Mouse (Mus musculus) midbrain, embryonic 10.5 days (tissue): ENCODE data around the gene Pdzrn4. TPM values are rescaled to one million over a fixed set of nuclear protein-coding genes. Genes with fewer than 3 reads are reported as not detected.

ENCODE experiments used
- DNase-seq: peaks from one replicate; pipeline ENCODE4 v3.0.0-alpha.2; 2017; ENCODE audit warnings: low spot score
- H3K27ac ChIP-seq: fragments of 300-500 bp; sonication (generic); replicated peaks from 2 replicates; pipeline ENCODE4 v1.5.1; 2016; ENCODE audit warnings: mild to moderate bottlenecking
- H3K27me3 ChIP-seq: fragments of 300-500 bp; sonication (generic); 2 replicates; pipeline ENCODE4 v1.6.1; 2016; ENCODE audit warnings: low read depth, mild to moderate bottlenecking; ENCODE audit not compliant: poor library complexity, severe bottlenecking
- H3K36me3 ChIP-seq: fragments of 300-500 bp; sonication (generic); 2 replicates; pipeline ENCODE4 v1.6.1; 2016; ENCODE audit warnings: mild to moderate bottlenecking, moderate library complexity
- H3K4me1 ChIP-seq: fragments of 300-500 bp; sonication (generic); 2 replicates; pipeline ENCODE4 v1.6.1; 2016
- H3K4me3 ChIP-seq: fragments of 300-500 bp; sonication (generic); 2 replicates; pipeline ENCODE4 v1.5.1; 2016; ENCODE audit warnings: mild to moderate bottlenecking, moderate library complexity
- H3K9me3 ChIP-seq: fragments of 300-500 bp; sonication (generic); replicated peaks from 2 replicates; pipeline ENCODE4 v1.6.1; 2016; ENCODE audit warnings: mild to moderate bottlenecking
- WGBS: fragments of 180-500 bp; shearing (Covaris S2); methylation state at CpG from one replicate; pipeline ENCODE4 v1.1.7; 2016; 5-methylcytosine and 5-hydroxymethylcytosine counted together
- polyA plus RNA-seq: library from polyadenylated mRNA; unstranded; fragments of >200 nt; fragmentation: Nextera tagmentation; extraction: Ambion mirVana; gene quantifications from 2 replicates; pipeline ENCODE4 v1.2.1, GENCODE M21; 2016

Gene Pdzrn4
- polyA plus RNA-seq, 1 experiment from 2014 or later = 6.3 TPM

GRCm38 (mm10) chr15:92696276-92696956 lies 299.7 kb downstream of the Pdzrn4 start:
- WGBS = 77% methylated on average over 10 of the region's 10 CpGs
- no peak for DNase-seq
- Histone ChIP-seq H3K4me1 (peaks cover 10% of the 10 kb centered on the region), H3K9me3 (no peaks in the 10 kb centered on the region), H3K36me3 (no peaks in the 10 kb centered on the region), H3K4me3 (no peak overlapping the region), H3K27me3 (no peaks in the 10 kb centered on the region), H3K27ac (no peak overlapping the region)

- no peak overlapping the region for H3K27ac ChIP-seq
- 67% methylated on average over 8 of the region's 8 CpGs for WGBS
These were observed 307.5 kb downstream of the Pdzrn4 start for GRCm38 (mm10) chr15:92704146-92704545.

GRCm38 (mm10) chr15:92738676-92739075 lies 342.0 kb downstream of the Pdzrn4 start:
- 77% methylated on average over 2 of the region's 2 CpGs for WGBS
- no peak overlapping the region for H3K27ac ChIP-seq
- H3K4me3 ChIP-seq = no peak overlapping the region
- H3K36me3 ChIP-seq = no peaks in the 10 kb centered on the region
- no peaks in the 10 kb centered on the region for H3K27me3 ChIP-seq
- no peaks in the 10 kb centered on the region for H3K4me1 ChIP-seq
- no peaks in the 10 kb centered on the region for H3K9me3 ChIP-seq
- no peak for DNase-seq

More at GRCm38 (mm10) chr15:92704146-92704545, 307.5 kb downstream of the Pdzrn4 start:
- Histone ChIP-seq H3K9me3 (no peaks in the 10 kb centered on the region), H3K36me3 (no peaks in the 10 kb centered on the region), H3K4me3 (no peak overlapping the region), H3K27me3 (no peaks in the 10 kb centered on the region), H3K4me1 (peaks cover 25% of the 10 kb centered on the region)
- DNase-seq = no peak

GRCm38 (mm10) chr15:92739887-92740286 lies 343.2 kb downstream of the Pdzrn4 start:
- 89% methylated on average over 4 of the region's 4 CpGs for WGBS
- DNase-seq = no peak

GRCm38 (mm10) chr15:92743624-92744023 lies 346.9 kb downstream of the Pdzrn4 start:
- Histone ChIP-seq H3K27me3 (no peaks in the 10 kb centered on the region), H3K4me1 (no peaks in the 10 kb centered on the region), H3K4me3 (no peak overlapping the region), H3K9me3 (no peaks in the 10 kb centered on the region), H3K27ac (no peak overlapping the region), H3K36me3 (no peaks in the 10 kb centered on the region)
- WGBS = 87% methylated on average over 6 of the region's 6 CpGs
- DNase-seq = no peak

More at GRCm38 (mm10) chr15:92739887-92740286, 343.2 kb downstream of the Pdzrn4 start:
- Histone ChIP-seq H3K4me3 (no peak overlapping the region), H3K4me1 (no peaks in the 10 kb centered on the region), H3K9me3 (no peaks in the 10 kb centered on the region), H3K27me3 (no peaks in the 10 kb centered on the region), H3K27ac (no peak overlapping the region), H3K36me3 (no peaks in the 10 kb centered on the region)

- peaks cover 9% of the 10 kb centered on the region for H3K4me1 ChIP-seq
- H3K27ac ChIP-seq = no peak overlapping the region
- H3K4me3 ChIP-seq = no peak overlapping the region
- no peaks in the 10 kb centered on the region for H3K27me3 ChIP-seq
- no peaks in the 10 kb centered on the region for H3K9me3 ChIP-seq
- DNase-seq = no peak
- H3K36me3 ChIP-seq = no peaks in the 10 kb centered on the region
- 95% methylated on average over 7 of the region's 7 CpGs for WGBS
These were observed 349.4 kb downstream of the Pdzrn4 start for GRCm38 (mm10) chr15:92746081-92746480.

GRCm38 (mm10) chr15:92752167-92752566 lies 355.5 kb downstream of the Pdzrn4 start:
- no peaks in the 10 kb centered on the region for H3K9me3 ChIP-seq
- 92% methylated on average over 17 of the region's 17 CpGs for WGBS
- H3K27ac ChIP-seq = no peak overlapping the region
- peaks cover 11% of the 10 kb centered on the region for H3K4me1 ChIP-seq
- no peak for DNase-seq
- no peaks in the 10 kb centered on the region for H3K36me3 ChIP-seq
- H3K4me3 ChIP-seq = no peak overlapping the region
- no peaks in the 10 kb centered on the region for H3K27me3 ChIP-seq

- Histone ChIP-seq H3K36me3 (no peaks in the 10 kb centered on the region), H3K9me3 (no peaks in the 10 kb centered on the region), H3K4me1 (peaks cover 15% of the 10 kb centered on the region), H3K4me3 (no peak overlapping the region), H3K27me3 (no peaks in the 10 kb centered on the region), H3K27ac (no peak overlapping the region)
- no peak for DNase-seq
- 95% methylated on average over 13 of the region's 13 CpGs for WGBS
These were observed 355.9 kb downstream of the Pdzrn4 start for GRCm38 (mm10) chr15:92752578-92752977.

- H3K27ac ChIP-seq = 0 out of 2 replicates have a peak overlapping the region, but pooled peaks have one; percentile 23
- WGBS = 30% methylated on average over 17 of the region's 17 CpGs
These were observed 360.6 kb downstream of the Pdzrn4 start for GRCm38 (mm10) chr15:92757085-92757903.

GRCm38 (mm10) chr15:92759001-92759400 lies 362.3 kb downstream of the Pdzrn4 start:
- Histone ChIP-seq H3K27me3 (no peaks in the 10 kb centered on the region), H3K4me3 (no peak overlapping the region), H3K36me3 (no peaks in the 10 kb centered on the region), H3K9me3 (no peaks in the 10 kb centered on the region), H3K27ac (no peak overlapping the region), H3K4me1 (peaks cover 12% of the 10 kb centered on the region)
- no peak for DNase-seq
- WGBS = 89% methylated on average over 8 of the region's 8 CpGs

More at GRCm38 (mm10) chr15:92757085-92757903, 360.6 kb downstream of the Pdzrn4 start:
- Histone ChIP-seq H3K4me3 (0 out of 2 replicates have a peak overlapping the region, but pooled peaks have one; percentile 1), H3K27me3 (no peaks in the 10 kb centered on the region), H3K36me3 (no peaks in the 10 kb centered on the region), H3K9me3 (no peaks in the 10 kb centered on the region), H3K4me1 (peaks cover 12% of the 10 kb centered on the region)
- no peak for DNase-seq

GRCm38 (mm10) chr15:92763303-92763702 lies 366.6 kb downstream of the Pdzrn4 start:
- Histone ChIP-seq H3K36me3 (no peaks in the 10 kb centered on the region), H3K9me3 (no peaks in the 10 kb centered on the region), H3K27ac (no peak overlapping the region), H3K4me1 (0 out of 2 replicates have a peak, but pooled peaks cover under 1% of the 10 kb centered on the region), H3K27me3 (no peaks in the 10 kb centered on the region), H3K4me3 (no peak overlapping the region)
- DNase-seq = no peak
- 89% methylated on average over 5 of the region's 5 CpGs for WGBS

GRCm38 (mm10) chr15:92769535-92769934 lies 372.9 kb downstream of the Pdzrn4 start:
- WGBS = 88% methylated on average over 15 of the region's 15 CpGs
- Histone ChIP-seq H3K27ac (no peak overlapping the region), H3K36me3 (peaks cover 15% of the 10 kb centered on the region)

GRCm38 (mm10) chr15:92788036-92788435 lies 391.4 kb downstream of the Pdzrn4 start:
- 89% methylated on average over 14 of the region's 14 CpGs for WGBS
- no peak overlapping the region for H3K27ac ChIP-seq

More at GRCm38 (mm10) chr15:92769535-92769934, 372.9 kb downstream of the Pdzrn4 start:
- no peaks in the 10 kb centered on the region for H3K9me3 ChIP-seq
- H3K4me3 ChIP-seq = no peak overlapping the region
- H3K4me1 ChIP-seq = no peaks in the 10 kb centered on the region
- no peak for DNase-seq
- H3K27me3 ChIP-seq = no peaks in the 10 kb centered on the region

More at GRCm38 (mm10) chr15:92788036-92788435, 391.4 kb downstream of the Pdzrn4 start:
- Histone ChIP-seq H3K36me3 (no peaks in the 10 kb centered on the region), H3K9me3 (no peaks in the 10 kb centered on the region), H3K4me3 (no peak overlapping the region), H3K27me3 (no peaks in the 10 kb centered on the region), H3K4me1 (no peaks in the 10 kb centered on the region)
- no peak for DNase-seq
